Mouse (Mus musculus) midbrain, embryonic 10.5 days (tissue): ENCODE data around the gene 2410015M20Rik. TPM values are rescaled to one million over a fixed set of nuclear protein-coding genes. Genes with fewer than 3 reads are reported as not detected.

Experiments used
- DNase-seq: peaks from one replicate; pipeline ENCODE4 v3.0.0-alpha.2; 2017; ENCODE audit warnings: low spot score
- H3K27ac ChIP-seq: fragments of 300-500 bp; sonication (generic); replicated peaks from 2 replicates; pipeline ENCODE4 v1.5.1; 2016; ENCODE audit warnings: mild to moderate bottlenecking
- H3K27me3 ChIP-seq: fragments of 300-500 bp; sonication (generic); 2 replicates; pipeline ENCODE4 v1.6.1; 2016; ENCODE audit warnings: low read depth, mild to moderate bottlenecking; ENCODE audit not compliant: poor library complexity, severe bottlenecking
- H3K36me3 ChIP-seq: fragments of 300-500 bp; sonication (generic); 2 replicates; pipeline ENCODE4 v1.6.1; 2016; ENCODE audit warnings: mild to moderate bottlenecking, moderate library complexity
- H3K4me1 ChIP-seq: fragments of 300-500 bp; sonication (generic); 2 replicates; pipeline ENCODE4 v1.6.1; 2016
- H3K4me3 ChIP-seq: fragments of 300-500 bp; sonication (generic); 2 replicates; pipeline ENCODE4 v1.5.1; 2016; ENCODE audit warnings: mild to moderate bottlenecking, moderate library complexity
- H3K9me3 ChIP-seq: fragments of 300-500 bp; sonication (generic); replicated peaks from 2 replicates; pipeline ENCODE4 v1.6.1; 2016; ENCODE audit warnings: mild to moderate bottlenecking
- WGBS: fragments of 180-500 bp; shearing (Covaris S2); methylation state at CpG from one replicate; pipeline ENCODE4 v1.1.7; 2016; 5-methylcytosine and 5-hydroxymethylcytosine counted together
- polyA plus RNA-seq: library from polyadenylated mRNA; unstranded; fragments of >200 nt; fragmentation: Nextera tagmentation; extraction: Ambion mirVana; gene quantifications from 2 replicates; pipeline ENCODE4 v1.2.1, GENCODE M21; 2016

2410015M20Rik gene
- polyA plus RNA-seq, 1 experiment from 2014 or later, result 197 TPM

DNA sequence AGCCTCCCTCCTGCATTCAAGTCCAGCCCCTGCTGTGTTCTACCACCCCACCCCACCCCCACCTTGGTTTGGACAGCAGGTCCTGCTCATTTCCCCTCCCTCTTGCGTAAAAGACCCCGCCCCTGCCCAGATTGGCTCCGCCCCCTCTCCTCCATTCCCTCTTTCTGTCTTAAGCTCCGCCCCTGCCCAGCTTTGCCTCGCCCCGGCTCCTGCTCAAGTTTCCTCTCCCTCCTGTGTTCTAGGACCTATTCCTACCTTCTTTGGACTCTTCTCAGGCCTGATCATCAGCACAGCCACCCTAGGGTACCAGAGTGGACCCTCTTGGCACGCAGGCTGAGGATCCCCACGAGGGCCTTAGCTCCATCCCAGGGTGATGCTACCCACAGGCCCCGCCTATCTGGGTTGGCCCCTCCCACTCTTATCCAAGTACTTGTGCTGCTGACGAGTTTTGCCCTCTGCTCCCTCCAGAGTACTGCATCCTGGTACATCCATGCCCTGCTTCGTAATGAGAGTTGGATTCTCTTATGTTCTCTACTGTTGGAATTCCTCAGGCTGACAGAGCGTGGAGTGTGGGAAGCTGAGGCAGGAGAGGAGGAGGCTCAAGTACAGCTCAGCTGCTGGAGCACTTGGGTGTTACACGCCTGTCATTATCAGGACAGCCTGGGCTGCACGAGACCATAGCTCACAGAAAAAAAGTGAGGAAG is 2.4 kb upstream of the 2410015M20Rik start:
- DNase-seq, result peak; percentile 63
- peak overlapping the region; percentile 58 for H3K27ac ChIP-seq
- H3K4me3 ChIP-seq, result peak overlapping the region; percentile 38
- WGBS, result 12% methylated on average over 14 of the region's 14 CpGs
- peaks cover 43% of the 10 kb centered on the region for H3K36me3 ChIP-seq
- H3K27me3 ChIP-seq, result no peaks in the 10 kb centered on the region
- peaks cover 66% of the 10 kb centered on the region for H3K4me1 ChIP-seq
- H3K9me3 ChIP-seq, result no peaks in the 10 kb centered on the region

DNA sequence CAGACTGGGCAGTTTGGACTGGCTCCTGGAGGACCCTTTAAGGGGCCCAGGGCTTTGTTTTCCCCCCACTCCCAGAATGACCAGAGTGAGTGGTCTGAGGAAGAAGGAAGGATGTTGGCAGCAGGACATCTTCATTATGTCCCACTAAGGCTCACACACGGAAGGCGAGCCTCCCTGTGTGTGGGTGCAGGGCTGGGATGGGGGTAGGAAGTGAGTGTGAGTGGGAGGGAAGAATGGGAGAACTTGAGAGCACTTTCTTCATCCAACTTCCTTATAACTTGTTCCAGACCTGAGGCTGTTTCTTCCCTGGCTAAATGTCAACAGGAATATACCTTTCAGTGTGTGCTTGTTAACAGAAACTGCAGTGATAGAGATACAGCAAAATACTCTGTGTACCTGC is 1.8 kb upstream of the 2410015M20Rik start:
- H3K9me3 ChIP-seq, result no peaks in the 10 kb centered on the region
- H3K36me3 ChIP-seq, result peaks cover 43% of the 10 kb centered on the region
- H3K4me3 ChIP-seq, result peak overlapping the region; percentile 21
- peaks cover 66% of the 10 kb centered on the region for H3K4me1 ChIP-seq
- DNase-seq, result no peak
- 52% methylated on average over 2 of the region's 2 CpGs for WGBS
- H3K27me3 ChIP-seq, result no peaks in the 10 kb centered on the region
- no peak overlapping the region for H3K27ac ChIP-seq

DNA sequence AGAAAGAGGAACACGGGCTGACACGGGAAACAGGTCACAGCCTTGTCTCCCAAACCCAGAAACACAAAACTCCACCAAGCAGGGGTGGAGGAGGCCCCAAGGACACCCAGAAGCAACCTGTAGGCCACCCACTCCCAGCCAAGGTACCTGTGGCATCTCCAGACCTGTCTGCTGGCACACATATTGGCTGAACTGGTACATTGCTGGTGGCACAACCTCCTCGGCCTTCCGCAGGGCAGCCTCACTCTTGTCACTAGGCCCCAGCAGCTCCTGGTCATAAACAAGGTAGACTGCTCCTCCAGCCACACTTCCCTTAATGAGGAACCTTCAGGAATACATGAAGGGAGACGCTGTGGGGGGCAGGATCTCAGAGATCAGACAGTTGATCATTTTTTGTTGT is 872 bp downstream of the 2410015M20Rik start:
- 61% methylated on average over 5 of the region's 5 CpGs for WGBS
- H3K36me3 ChIP-seq, result peaks cover 45% of the 10 kb centered on the region
- peak overlapping the region; percentile 72 for H3K4me3 ChIP-seq
- peak overlapping the region; percentile 89 for H3K27ac ChIP-seq
- H3K4me1 ChIP-seq, result peaks cover 44% of the 10 kb centered on the region
- DNase-seq, result no peak
- H3K27me3 ChIP-seq, result no peaks in the 10 kb centered on the region
- H3K9me3 ChIP-seq, result no peaks in the 10 kb centered on the region

DNA sequence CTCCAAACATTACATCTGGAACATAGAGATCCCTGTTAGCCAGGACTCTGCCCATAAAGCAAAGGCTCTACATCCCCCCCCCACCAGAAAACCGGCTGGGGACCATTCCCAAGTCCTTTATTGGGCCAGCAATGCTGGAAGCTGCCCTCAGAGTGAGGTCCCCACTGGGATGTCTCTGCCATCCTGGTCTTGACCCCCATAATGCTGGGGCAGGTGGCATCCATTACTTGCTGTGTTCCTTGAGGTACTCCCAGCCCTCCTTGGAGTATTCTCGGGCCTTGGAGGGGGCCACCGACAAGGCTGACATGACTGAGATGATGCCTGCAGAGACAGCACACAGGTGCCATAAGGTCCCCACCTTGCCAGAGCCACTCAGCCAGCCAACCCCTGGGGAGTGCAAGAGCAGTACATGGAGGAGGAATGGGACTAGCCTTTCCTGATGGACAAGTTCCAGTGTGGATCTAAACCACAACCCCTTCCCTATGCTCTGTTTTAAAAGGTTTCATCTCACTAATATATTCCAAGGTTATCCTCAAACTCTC is 2.0 kb downstream of the 2410015M20Rik start:
- Histone ChIP-seq H3K27ac (no peak overlapping the region), H3K9me3 (no peaks in the 10 kb centered on the region), H3K36me3 (peaks cover 56% of the 10 kb centered on the region), H3K4me1 (peaks cover 44% of the 10 kb centered on the region), H3K27me3 (no peaks in the 10 kb centered on the region), H3K4me3 (peak overlapping the region; percentile 7; the same call in 1 of the 2 replicates)
- no peak for DNase-seq
- WGBS, result 83% methylated on average over 3 of the region's 3 CpGs

DNA sequence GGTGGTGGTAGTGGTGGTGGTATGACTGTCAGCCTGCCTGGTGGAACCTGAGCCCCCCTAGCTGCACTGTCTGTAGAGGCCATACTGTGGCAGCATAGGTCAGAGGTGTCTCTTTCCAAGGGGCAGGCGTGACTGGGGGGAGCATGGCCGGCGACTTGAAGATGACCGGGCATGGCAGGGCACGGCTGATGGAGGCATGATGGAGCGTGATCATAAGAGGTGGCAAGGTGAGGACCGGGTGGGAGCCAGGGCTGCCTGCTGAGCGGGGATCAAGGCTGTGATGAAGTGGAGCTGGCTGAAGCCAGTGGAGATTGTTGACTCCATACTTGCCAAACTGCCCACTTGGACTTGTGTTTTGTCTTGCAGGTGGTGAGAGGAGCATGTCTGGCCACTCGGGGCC is 4.1 kb downstream of the 2410015M20Rik start:
- H3K27ac ChIP-seq, result no peak overlapping the region

DNA sequence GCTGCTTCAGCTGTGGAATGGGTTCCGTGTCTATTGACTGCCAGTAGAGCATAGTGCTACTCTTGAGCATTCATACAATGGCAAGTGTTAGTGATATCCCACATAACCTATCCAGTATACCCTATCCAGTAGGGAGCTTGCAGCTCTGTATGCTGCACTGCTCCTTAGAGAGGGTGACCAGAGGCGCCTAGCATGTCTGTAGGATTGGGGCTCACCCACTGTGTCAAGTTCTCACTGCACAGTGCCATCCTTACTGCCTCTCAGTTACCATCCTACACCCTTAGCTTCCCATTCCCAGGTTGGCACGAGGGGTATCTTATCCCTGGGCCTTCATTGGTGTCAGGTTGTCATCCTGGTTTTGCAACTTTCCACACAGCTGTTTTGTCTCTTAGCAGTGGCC is 5.1 kb downstream of the 2410015M20Rik start:
- no peaks in the 10 kb centered on the region for H3K27me3 ChIP-seq
- no peak overlapping the region for H3K4me3 ChIP-seq
- H3K36me3 ChIP-seq, result peaks cover 88% of the 10 kb centered on the region
- H3K27ac ChIP-seq, result no peak overlapping the region
- no peak for DNase-seq
- H3K4me1 ChIP-seq, result peaks cover 18% of the 10 kb centered on the region
- WGBS, result 96% methylated on average over 3 of the region's 3 CpGs
- no peaks in the 10 kb centered on the region for H3K9me3 ChIP-seq

More for the DNA sequence above, 4.1 kb downstream of the 2410015M20Rik start:
- H3K4me3 ChIP-seq, result no peak overlapping the region
- DNase-seq, result no peak
- peaks cover 78% of the 10 kb centered on the region for H3K36me3 ChIP-seq
- H3K27me3 ChIP-seq, result no peaks in the 10 kb centered on the region
- peaks cover 25% of the 10 kb centered on the region for H3K4me1 ChIP-seq
- 93% methylated on average over 9 of the region's 9 CpGs for whole genome bisulfite sequencing
- H3K9me3 ChIP-seq, result no peaks in the 10 kb centered on the region

DNA sequence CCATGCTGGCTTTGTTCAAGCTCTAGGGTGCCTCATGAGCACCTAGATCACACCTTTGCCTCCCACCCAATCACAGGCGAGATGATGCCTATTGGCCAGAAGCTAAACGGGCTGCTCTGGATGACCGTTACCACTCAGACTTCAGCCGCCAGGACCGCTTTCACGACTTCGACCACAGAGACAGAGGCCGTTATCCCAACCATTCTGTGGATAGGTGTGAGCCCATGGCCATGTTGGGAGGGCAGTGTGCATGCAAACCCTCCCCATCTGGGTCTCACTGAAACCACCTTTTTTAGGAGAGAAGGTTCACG is 5.5 kb downstream of the 2410015M20Rik start:
- WGBS, result 90% methylated on average over 9 of the region's 9 CpGs
- H3K27ac ChIP-seq, result no peak overlapping the region
- H3K36me3 ChIP-seq, result peaks cover 91% of the 10 kb centered on the region
- H3K9me3 ChIP-seq, result no peaks in the 10 kb centered on the region
- H3K27me3 ChIP-seq, result no peaks in the 10 kb centered on the region
- H3K4me3 ChIP-seq, result no peak overlapping the region
- H3K4me1 ChIP-seq, result peaks cover 14% of the 10 kb centered on the region
- no peak for DNase-seq

DNA sequence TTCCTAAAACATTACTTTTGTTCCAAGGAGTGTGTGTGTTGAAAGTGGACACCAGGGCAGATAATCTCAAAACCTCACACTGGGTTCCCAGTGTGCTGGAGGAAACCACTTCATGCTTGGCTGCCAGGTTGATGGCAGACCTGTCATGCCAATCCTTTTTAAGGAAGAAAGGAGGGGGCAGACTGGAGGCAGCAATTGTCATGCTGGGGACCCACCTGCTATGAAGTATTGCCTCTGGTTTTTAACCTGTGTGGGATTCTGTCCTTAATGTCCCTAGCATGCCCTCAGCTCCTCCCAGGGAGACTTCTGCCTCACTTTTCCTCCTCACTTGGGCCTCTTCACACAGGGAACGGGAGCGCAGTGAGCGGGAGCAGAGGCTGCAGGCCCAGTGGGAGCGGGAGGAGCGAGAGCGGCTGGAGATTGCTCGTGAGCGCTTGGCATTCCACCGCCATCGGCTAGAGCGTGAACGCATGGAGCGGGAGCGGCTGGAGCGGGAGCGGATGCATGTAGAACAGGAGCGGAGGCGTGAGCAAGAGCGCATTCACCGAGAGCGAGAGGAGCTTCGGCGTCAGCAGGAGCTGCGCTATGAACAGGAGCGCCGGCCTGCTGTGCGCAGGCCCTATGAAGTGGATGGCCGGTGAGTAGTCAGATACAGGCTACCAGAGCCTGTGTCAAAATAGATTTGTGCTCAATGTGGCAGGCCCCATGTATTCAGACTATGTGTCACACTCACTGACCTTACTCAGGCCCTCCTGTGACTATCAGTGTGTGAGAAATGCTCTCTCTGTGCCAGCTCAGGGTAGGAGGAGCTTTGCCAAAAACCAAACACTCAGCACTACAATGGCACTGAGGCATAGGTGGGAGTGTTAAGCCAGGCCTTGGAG is 6.1 kb downstream of the 2410015M20Rik start:
- peaks cover 8% of the 10 kb centered on the region for H3K4me1 ChIP-seq
- no peak for DNase-seq
- H3K27me3 ChIP-seq, result no peaks in the 10 kb centered on the region
- no peaks in the 10 kb centered on the region for H3K9me3 ChIP-seq
- peaks cover 94% of the 10 kb centered on the region for H3K36me3 ChIP-seq
- H3K27ac ChIP-seq, result no peak overlapping the region
- 96% methylated on average over 28 of the region's 28 CpGs for WGBS
- no peak overlapping the region for H3K4me3 ChIP-seq

DNA sequence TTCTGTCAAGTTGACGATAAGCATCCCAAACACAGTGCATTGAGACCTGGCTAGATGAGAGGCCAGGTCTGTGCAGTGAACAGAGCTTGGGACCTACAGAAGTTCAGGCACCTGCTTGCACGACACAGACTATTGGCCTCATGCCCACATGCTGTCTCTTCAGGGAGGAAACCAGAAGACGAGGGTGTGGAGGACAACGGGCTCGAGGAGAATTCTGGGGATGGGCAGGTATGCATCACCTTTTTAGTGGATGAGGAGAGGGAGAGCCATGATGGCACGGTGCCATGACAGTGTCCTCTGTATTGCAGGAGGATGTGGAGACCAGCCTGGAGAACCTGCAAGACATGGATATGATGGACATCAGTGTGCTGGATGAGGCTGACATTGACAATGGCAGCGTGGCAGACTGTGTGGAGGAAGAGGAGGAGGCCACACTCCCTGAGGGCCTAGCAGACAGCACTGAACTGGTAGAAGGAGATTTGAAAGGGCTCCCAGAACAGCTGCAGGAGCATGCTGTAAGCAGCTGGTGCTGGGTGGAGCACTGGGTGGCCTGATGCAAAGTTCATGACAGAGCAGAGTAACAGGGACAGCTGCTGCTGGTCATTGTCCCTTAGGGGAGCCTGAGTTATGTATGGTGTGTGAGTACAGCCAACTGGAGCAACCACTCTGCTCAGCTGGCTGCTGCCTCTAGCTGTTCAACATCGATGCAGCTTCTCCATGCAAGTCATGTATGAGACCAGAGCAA is 15.9 kb downstream of the 2410015M20Rik start:
- 94% methylated on average over 8 of the region's 8 CpGs for WGBS

DNA sequence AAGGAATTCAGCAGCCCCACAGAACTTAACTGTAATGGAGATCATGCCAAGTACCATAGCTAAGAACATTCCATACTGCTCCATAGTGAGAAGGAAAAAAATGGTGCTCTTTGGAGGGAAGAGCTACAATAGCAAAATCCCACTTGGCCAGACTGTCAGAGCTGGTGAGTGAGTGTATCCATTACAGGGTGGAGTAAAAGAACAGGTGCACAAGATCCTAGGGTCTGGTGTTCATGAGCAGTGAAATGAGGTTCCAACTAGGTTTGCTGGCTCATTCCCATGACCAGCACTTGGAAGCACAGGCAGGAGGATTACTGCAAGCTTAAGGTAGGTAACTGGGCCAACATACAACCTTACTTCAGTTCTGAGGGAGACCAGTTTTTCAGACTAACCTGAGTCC is 17.0 kb downstream of the 2410015M20Rik start:
- peaks cover 11% of the 10 kb centered on the region for H3K4me1 ChIP-seq
- DNase-seq, result no peak
- no peaks in the 10 kb centered on the region for H3K27me3 ChIP-seq
- peaks cover 100% of the 10 kb centered on the region for H3K36me3 ChIP-seq
- H3K4me3 ChIP-seq, result no peak overlapping the region
- H3K9me3 ChIP-seq, result no peaks in the 10 kb centered on the region
- H3K27ac ChIP-seq, result no peak overlapping the region

More for the DNA sequence above, 15.9 kb downstream of the 2410015M20Rik start:
- H3K4me1 ChIP-seq, result peaks cover under 1% of the 10 kb centered on the region; the same call in 1 of the 2 replicates
- H3K4me3 ChIP-seq, result no peak overlapping the region
- no peak overlapping the region for H3K27ac ChIP-seq
- no peaks in the 10 kb centered on the region for H3K9me3 ChIP-seq
- DNase-seq, result no peak
- H3K27me3 ChIP-seq, result no peaks in the 10 kb centered on the region
- H3K36me3 ChIP-seq, result peaks cover 97% of the 10 kb centered on the region

DNA sequence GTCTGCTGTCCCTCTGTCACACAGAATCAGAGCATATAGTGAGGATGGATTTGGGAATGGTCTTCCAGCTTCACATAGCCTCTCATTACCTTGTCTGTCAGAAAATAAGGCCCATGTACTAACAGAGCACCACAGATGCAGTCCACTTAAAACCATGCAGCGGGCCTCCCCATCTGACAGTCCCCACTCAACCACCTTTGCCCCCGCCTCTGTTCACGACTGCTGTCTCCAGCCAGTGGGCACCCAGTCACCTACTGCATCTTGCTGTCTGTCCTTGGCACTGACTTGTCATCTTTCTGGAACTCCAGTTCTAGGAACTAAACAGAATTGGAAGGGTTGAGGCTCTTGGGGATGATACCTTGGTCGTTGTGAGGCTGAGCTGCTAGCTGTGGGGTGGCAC is 20.6 kb downstream of the 2410015M20Rik start:
- DNase-seq, result no peak
- Histone ChIP-seq H3K4me1 (peaks cover 30% of the 10 kb centered on the region), H3K36me3 (peaks cover 78% of the 10 kb centered on the region), H3K4me3 (peak overlapping the region; percentile 7; the same call in 1 of the 2 replicates), H3K9me3 (no peaks in the 10 kb centered on the region), H3K27ac (no peak overlapping the region), H3K27me3 (no peaks in the 10 kb centered on the region)
- WGBS, result 95% methylated on average over 4 of the region's 4 CpGs

DNA sequence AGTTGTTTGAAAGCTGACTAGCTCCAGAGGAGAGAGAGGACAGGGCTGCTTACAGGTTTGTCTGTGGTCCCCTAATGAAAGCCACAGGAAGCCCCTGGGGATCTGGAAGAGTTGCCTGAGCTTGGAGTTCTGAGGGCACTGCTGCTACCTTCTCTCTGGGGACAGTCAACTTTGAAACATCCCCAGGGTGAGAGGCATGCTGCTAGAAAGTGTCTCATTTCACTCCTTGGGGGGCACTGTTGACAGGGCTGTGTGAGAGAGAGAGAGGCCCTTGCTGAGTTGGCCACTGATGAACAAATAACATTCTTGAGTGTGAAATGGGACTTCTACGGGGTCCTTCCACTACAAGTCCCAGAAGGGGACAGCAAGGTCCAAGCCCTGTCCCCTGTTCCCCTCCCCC is 21.8 kb downstream of the 2410015M20Rik start:
- H3K4me3 ChIP-seq, result peak overlapping the region; percentile 22
- WGBS, result 90% methylated on average over 1 of the region's 1 CpGs
- peaks cover 70% of the 10 kb centered on the region for H3K36me3 ChIP-seq

More for the DNA sequence above, 21.8 kb downstream of the 2410015M20Rik start:
- Histone ChIP-seq H3K9me3 (no peaks in the 10 kb centered on the region), H3K4me1 (peaks cover 40% of the 10 kb centered on the region), H3K27ac (no peak overlapping the region), H3K27me3 (no peaks in the 10 kb centered on the region)
- DNase-seq, result no peak
